8 mouse cellular contexts compared by ENCODE assay signal in the genomic region with DNA sequence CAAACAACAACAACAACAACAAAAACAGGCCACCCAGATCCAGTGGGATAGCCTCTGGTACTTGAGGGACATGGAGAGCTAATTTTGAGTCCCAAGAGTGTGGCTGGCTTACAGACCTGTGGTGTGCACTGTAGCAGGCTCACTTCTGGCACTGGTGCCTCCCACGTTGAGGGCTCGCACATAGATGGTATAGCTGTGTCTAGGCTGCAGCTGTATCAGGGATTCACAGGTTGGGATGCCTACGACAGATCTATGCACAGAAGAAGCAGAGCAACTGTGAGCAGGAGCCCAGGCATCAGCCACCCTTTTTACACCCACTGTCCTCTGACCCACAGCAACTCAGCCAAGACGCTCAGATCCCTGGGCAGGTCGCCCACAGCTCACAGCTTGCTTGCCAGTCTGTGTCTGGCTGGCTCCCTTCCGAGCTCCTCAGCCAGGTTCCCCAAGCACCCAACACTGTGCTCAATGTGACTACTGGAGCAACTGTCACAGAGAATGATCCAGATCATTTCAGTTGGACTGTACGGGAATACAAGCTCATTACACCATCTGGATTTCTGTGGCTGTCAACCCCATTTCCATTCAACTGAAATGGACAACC. TPM values are rescaled to one million over a fixed set of nuclear protein-coding genes. Genes with fewer than 3 reads are reported as not detected.
A peak's percentile ranks its signal among the peaks of the same experiment; 100 is the strongest.
DNase-seq lines count a peak whose midpoint lies in the region; ATAC-seq lines count a peak whose summit lies in the region.
"Had no signal": no experiment of that assay in that cellular context is flagged by ENCODE, and none has a peak within 500 bp of the region (broad histone marks: within the 10 kb centered on the region; RNA-seq: fewer than 3 reads in every experiment).

No protein-coding gene starts in this region.

- no peak for ATAC-seq in hindbrain, embryonic 16.5 days

- 90% methylated on average over 7 of the region's 7 CpGs for WGBS in hindbrain, embryonic 16.5 days

- no peak overlapping the region for H3K27ac ChIP-seq in hindbrain, embryonic 16.5 days (ENCODE audit: low read depth, low read length)
- H3K27ac ChIP-seq: liver, embryonic 15.5 days had no signal

- DNase-seq in testis, postnatal 14 days (ENCODE audit: low spot score): peak; percentile 14
- DNase-seq in testis, postnatal 10 days (ENCODE audit: low spot score): no peak
- DNase-seq in cerebellum, postnatal 4 days (ENCODE audit: low spot score in 2 of 2): peak; percentile 38 to 76
- peak; percentile 79 for DNase-seq in kidney, adult 9 months
- peak; percentile 92 for DNase-seq in left cerebral cortex, postnatal 4 days
- DNase-seq in spleen, postnatal 10 days (ENCODE audit: low spot score in 2 of 2): no peak

- H3K4me3 ChIP-seq in hindbrain, embryonic 16.5 days (ENCODE audit: low read length): no peak overlapping the region
- H3K4me3 ChIP-seq: liver, embryonic 15.5 days had no signal

- no peaks in the 10 kb centered on the region for H3K4me1 ChIP-seq in hindbrain, embryonic 16.5 days (ENCODE audit: control insufficient read depth, insufficient read depth, low read depth, low read length)

- H3K36me3 ChIP-seq in hindbrain, embryonic 16.5 days (ENCODE audit: control insufficient read depth, insufficient read depth, low read length): no peaks in the 10 kb centered on the region
- H3K36me3 ChIP-seq: liver, embryonic 15.5 days had no signal

- intact Hi-C loops in left cerebral cortex, postnatal 4 days (cut with DNase I): no loop called here

- no peak overlapping the region for H3K9ac ChIP-seq in hindbrain, embryonic 16.5 days (ENCODE audit: low read depth, low read length)
- H3K9ac ChIP-seq: liver, embryonic 15.5 days had no signal

- no peaks in the 10 kb centered on the region for H3K27me3 ChIP-seq in hindbrain, embryonic 16.5 days (replicated peaks; ENCODE audit: control insufficient read depth, insufficient read depth, low read length)
- H3K27me3 ChIP-seq: liver, embryonic 15.5 days had no signal

- H3K9me3 ChIP-seq in hindbrain, embryonic 16.5 days (ENCODE audit: control insufficient read depth, low read length): no peaks in the 10 kb centered on the region
- H3K9me3 ChIP-seq: liver, embryonic 15.5 days had no signal

- H3K4me2 ChIP-seq in hindbrain, embryonic 16.5 days (ENCODE audit: low read length): no peak overlapping the region
- H3K4me2 ChIP-seq: liver, embryonic 15.5 days had no signal

RNA-seq across cellular contexts. Expression of gene Fsd2, which starts 24.7 kb away (rescaled TPM):
- total RNA-seq in left cerebral cortex, postnatal 4 days (2021): under 1 TPM in 1 of 2 experiments, not detected in 1; 0.08 TPM
- 0.15 and 0.57 TPM in 2 replicates for polyA plus RNA-seq in hindbrain, embryonic 16.5 days (2015; fragmentation: Nextera tagmentation; extraction: Ambion mirVana)

RNA-seq across cellular contexts. Expression of gene Whamm, which starts 29.0 kb away (rescaled TPM):
- 10 to 100 TPM; 14.5 to 15.9 TPM for total RNA-seq in left cerebral cortex, postnatal 4 days (2021)
- 2.0 and 6.0 TPM in 2 replicates for polyA plus RNA-seq in hindbrain, embryonic 16.5 days (2015; fragmentation: Nextera tagmentation; extraction: Ambion mirVana)

RNA-seq across cellular contexts. Expression of gene BC048679, which starts 43.9 kb away (rescaled TPM):
- total RNA-seq in left cerebral cortex, postnatal 4 days (2021): not detected
- polyA plus RNA-seq in hindbrain, embryonic 16.5 days (2015; fragmentation: Nextera tagmentation; extraction: Ambion mirVana): not detected in 2 replicates
- polyA plus RNA-seq: liver, embryonic 15.5 days had no signal

RNA-seq across cellular contexts. Expression of gene Ap3b2, which starts 48.3 kb away (rescaled TPM):
- total RNA-seq in left cerebral cortex, postnatal 4 days (2021): 100 to 1,000 TPM; 165 to 172 TPM
- polyA plus RNA-seq in hindbrain, embryonic 16.5 days (2015; fragmentation: Nextera tagmentation; extraction: Ambion mirVana): 149 and 164 TPM in 2 replicates

Comparison
In these comparisons a context has a peak if more than half of its experiments do, and no peak if none do; other contexts are left out.
1. DNase-seq: peak in testis, postnatal 14 days (single experiment), cerebellum, postnatal 4 days (2 of 2), kidney, adult 9 months (single experiment) and left cerebral cortex, postnatal 4 days (single experiment); none in testis, postnatal 10 days (single experiment) and spleen, postnatal 10 days (0 of 2).